Mouse (Mus musculus) embryonic facial prominence, embryonic 14.5 days (tissue): Measurements from ENCODE around the gene 2300002M23Rik. TPM values are rescaled to one million over a fixed set of nuclear protein-coding genes. Genes with fewer than 3 reads are reported as not detected.

Source experiments
- ATAC-seq: fragments of 200-750 bp; cut with Nextera tagmentation; 2 replicates; pipeline ENCODE4 v1.8.0; 2017; ENCODE audit warnings: low read depth, moderate number of reproducible peaks, moderate TSS enrichment
- DNase-seq: peaks from one replicate; pipeline ENCODE4 v3.0.0-alpha.2; 2015; ENCODE audit warnings: low spot score
- H3K27ac ChIP-seq: fragments of 300-500 bp; sonication (generic); replicated peaks from 2 replicates; pipeline ENCODE4 v1.5.1; 2014; ENCODE audit warnings: low read depth, mild to moderate bottlenecking, low read length, moderate library complexity
- H3K27me3 ChIP-seq: fragments of 300-500 bp; sonication (generic); replicated peaks from 2 replicates; pipeline ENCODE4 v1.6.1; 2014; ENCODE audit warnings: low read length; ENCODE audit not compliant: control insufficient read depth, insufficient read depth
- H3K36me3 ChIP-seq: fragments of 300-500 bp; sonication (generic); 2 replicates; pipeline ENCODE4 v1.6.1; 2014; ENCODE audit warnings: low read length, mixed read lengths; ENCODE audit not compliant: control insufficient read depth, insufficient read depth
- H3K4me1 ChIP-seq: fragments of 300-500 bp; sonication (generic); 2 replicates; pipeline ENCODE4 v1.6.1; 2014; ENCODE audit warnings: antibody characterized with exemption, low read length; ENCODE audit not compliant: control insufficient read depth, insufficient read depth
- H3K4me2 ChIP-seq: fragments of 300-500 bp; sonication (generic); 2 replicates; pipeline ENCODE4 v1.6.1; 2014; ENCODE audit warnings: low read depth, mild to moderate bottlenecking, low read length, moderate library complexity, mixed read lengths
- H3K4me3 ChIP-seq: fragments of 300-500 bp; sonication (generic); 2 replicates; pipeline ENCODE4 v1.5.1; 2014; ENCODE audit warnings: low read depth, mild to moderate bottlenecking, low read length
- H3K9ac ChIP-seq: fragments of 300-500 bp; sonication (generic); 2 replicates; pipeline ENCODE4 v1.6.1; 2014; ENCODE audit warnings: low read depth, mild to moderate bottlenecking, low read length, moderate library complexity, mixed read lengths
- H3K9me3 ChIP-seq: fragments of 300-500 bp; sonication (generic); 2 replicates; pipeline ENCODE4 v1.6.1; 2016; ENCODE audit warnings: low read length; ENCODE audit not compliant: control insufficient read depth
- WGBS: fragments of 180-500 bp; shearing (Covaris S2); extraction: QIAGEN DNeasy Blood & Tissue Kit; methylation state at CpG from one replicate; pipeline ENCODE4 v1.1.7; 2014; 5-methylcytosine and 5-hydroxymethylcytosine counted together
- polyA plus RNA-seq: library from polyadenylated mRNA; unstranded; fragments of >200 nt; fragmentation: Nextera tagmentation; extraction: Ambion mirVana; gene quantifications from 2 replicates; pipeline ENCODE4 v1.2.1, GENCODE M21; 2014

The 2300002M23Rik gene
- polyA plus RNA-seq, 1 experiment from 2014 or later: 1.3 TPM

GRCm38 (mm10) chr17:35601736-35602354 lies 34.6 kb downstream of the 2300002M23Rik start:
- Histone ChIP-seq H3K4me3 (no peak overlapping the region), H3K36me3 (no peaks in the 10 kb centered on the region), H3K9me3 (no peaks in the 10 kb centered on the region), H3K4me1 (no peaks in the 10 kb centered on the region), H3K27me3 (no peaks in the 10 kb centered on the region), H3K4me2 (no peak overlapping the region), H3K27ac (no peak overlapping the region), H3K9ac (no peak overlapping the region)
- 39% methylated on average over 7 of the region's 8 CpGs for WGBS
- ATAC-seq: peak; percentile 33; the same call in 1 of the 2 replicates
- DNase-seq: peak; percentile 48

GRCm38 (mm10) chr17:35617127-35617526 lies 49.9 kb downstream of the 2300002M23Rik start:
- H3K36me3 ChIP-seq: no peaks in the 10 kb centered on the region
- DNase-seq: no peak
- H3K4me1 ChIP-seq: no peaks in the 10 kb centered on the region
- H3K9ac ChIP-seq: no peak overlapping the region
- no peaks in the 10 kb centered on the region for H3K27me3 ChIP-seq
- H3K27ac ChIP-seq: no peak overlapping the region
- no peak for ATAC-seq
- 80% methylated on average over 4 of the region's 4 CpGs for WGBS
- no peak overlapping the region for H3K4me2 ChIP-seq
- no peak overlapping the region for H3K4me3 ChIP-seq
- no peaks in the 10 kb centered on the region for H3K9me3 ChIP-seq

Other genes starting within 250 kb of the 2300002M23Rik start
- 0.25 TPM in 1 of 2 replicates, not detected in the other for gene H2-Q1, start 247.0 kb upstream of the 2300002M23Rik start, polyA plus RNA-seq
- gene H2-Q2, start 225.2 kb upstream of the 2300002M23Rik start, polyA plus RNA-seq: 0.22 and 0.62 TPM in 2 replicates
- 1.3 and 2.0 TPM in 2 replicates for gene H2-Q4, start 187.8 kb upstream of the 2300002M23Rik start, polyA plus RNA-seq
- gene H2-Q6, start 142.6 kb upstream of the 2300002M23Rik start, polyA plus RNA-seq: 0.14 and 0.29 TPM in 2 replicates
- 2.1 and 2.4 TPM in 2 replicates for gene H2-Q7, start 128.3 kb upstream of the 2300002M23Rik start, polyA plus RNA-seq
- gene H2-Q10, start 97.4 kb upstream of the 2300002M23Rik start, polyA plus RNA-seq: 0.35 TPM in 1 of 2 replicates, not detected in the other
- gene Pou5f1, start 61.4 kb upstream of the 2300002M23Rik start, polyA plus RNA-seq: not detected in 2 replicates
- 82.9 and 83.2 TPM in 2 replicates for gene Tcf19, start 50.6 kb upstream of the 2300002M23Rik start, polyA plus RNA-seq
- gene Cchcr1, start 50.4 kb upstream of the 2300002M23Rik start, polyA plus RNA-seq: 10.5 and 12.2 TPM in 2 replicates
- gene Psors1c2, start 34.2 kb upstream of the 2300002M23Rik start, polyA plus RNA-seq: 0.59 and 1.9 TPM in 2 replicates
- 0.97 and 1.3 TPM in 2 replicates for gene Cdsn, start 15.3 kb upstream of the 2300002M23Rik start, polyA plus RNA-seq
- gene Sfta2, start 34.1 kb downstream of the 2300002M23Rik start, polyA plus RNA-seq: 0.28 TPM in 1 of 2 replicates, not detected in the other
- 0.04 TPM in 1 of 2 replicates, not detected in the other for gene Gm9573, start 59.2 kb downstream of the 2300002M23Rik start, polyA plus RNA-seq
- gene Mucl3, start 76.2 kb downstream of the 2300002M23Rik start, polyA plus RNA-seq: 0.08 TPM in 2 replicates
- 14.2 and 15.1 TPM in 2 replicates for gene Vars2, start 100.1 kb downstream of the 2300002M23Rik start, polyA plus RNA-seq
- 34.8 and 35.3 TPM in 2 replicates for gene Gtf2h4, start 106.3 kb downstream of the 2300002M23Rik start, polyA plus RNA-seq
- 50.6 and 54.1 TPM in 2 replicates for gene Ddr1, start 137.2 kb downstream of the 2300002M23Rik start, polyA plus RNA-seq